Mouse (Mus musculus): ENCODE data around the gene Adamtsl3. TPM values are rescaled to one million over a fixed set of nuclear protein-coding genes. Genes with fewer than 3 reads are reported as not detected.

Adamtsl3 gene
- total RNA-seq (2014; rRNA removed; ENCODE audit: low replicate concordance) (2.0 and 4.1 TPM in 2 replicates), polyA plus RNA-seq (2015; fragmentation: Nextera tagmentation; extraction: Ambion mirVana) (1.00 and 1.0 TPM in 2 replicates)

DNA sequence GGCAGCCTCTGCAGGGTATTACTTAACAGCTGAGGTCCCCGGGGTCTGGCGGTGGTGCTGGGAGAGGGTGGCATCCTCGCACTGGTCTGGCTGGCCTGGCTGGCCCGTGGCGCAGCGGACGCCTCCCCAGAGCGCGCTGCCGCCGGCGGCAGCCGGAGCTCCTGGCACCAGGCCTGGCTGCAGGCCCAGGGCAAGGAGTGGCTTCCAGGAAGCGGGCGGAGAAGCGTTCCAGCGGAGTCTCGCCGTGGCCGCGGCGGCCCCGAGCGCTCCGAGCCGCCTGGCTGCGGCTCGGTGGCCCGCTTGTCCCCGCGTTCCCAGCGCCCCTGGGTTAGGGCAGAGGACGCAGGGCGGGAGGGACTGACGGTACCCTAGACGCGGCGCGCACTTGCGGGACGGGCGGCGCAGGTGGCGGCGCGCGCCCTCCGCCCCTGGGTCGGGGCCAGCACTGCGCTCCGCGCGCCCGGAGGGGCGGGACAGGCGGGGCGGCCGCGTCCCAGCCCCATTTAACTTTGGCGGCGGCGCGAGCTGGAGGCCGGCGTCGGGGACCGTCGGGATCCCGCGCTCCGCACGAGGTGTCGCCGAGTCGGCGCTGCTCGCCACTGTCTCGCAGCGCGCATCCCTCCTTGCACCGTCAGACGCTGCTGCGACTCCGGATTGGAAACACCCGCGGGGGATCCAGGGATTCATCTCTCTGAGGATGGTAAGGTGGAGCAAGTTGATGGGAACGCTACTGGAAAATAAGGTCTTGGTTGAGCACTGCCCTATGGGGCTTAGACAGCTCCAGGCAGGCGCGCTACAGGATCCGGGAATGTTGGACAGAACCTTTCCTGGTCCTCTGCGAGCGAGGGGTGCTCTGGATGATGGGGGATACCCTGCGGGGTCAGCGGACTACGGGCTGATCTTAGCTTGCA lies at the start of gene Adamtsl3:
Gene Adamtsl3 (plus strand): TSS at position 484 of the 911 bp plus-strand sequence.
- no peaks in the 10 kb centered on the region for H3K36me3 ChIP-seq (replicated peaks; ENCODE audit: control insufficient read depth, insufficient read depth, low read length)
- TF ChIP-seq CTCF (IDR thresholded peaks at IDR 0.05; ENCODE audit: low read depth), result no peak
- TF ChIP-seq EP300 (IDR thresholded peaks at IDR 0.05; ENCODE audit: low read depth), result no peak
- H3K27ac ChIP-seq (ENCODE audit: low read depth), result no peak within 1 kb of the TSS
- DNase-seq (ENCODE audit: low spot score), result peak; percentile 34
- H3K4me3 ChIP-seq (ENCODE audit: low read depth, low read length), result peak within 1 kb of the TSS; percentile 57
- ATAC-seq (ENCODE audit: insufficient read depth, low read depth), result peak; percentile 76
- H3K4me2 ChIP-seq (ENCODE audit: low read depth, low read length), result peak within 1 kb of the TSS; percentile 79
- no peaks in the 10 kb centered on the region for H3K9me3 ChIP-seq (replicated peaks; ENCODE audit: control insufficient read depth, low read length)
- H3K9ac ChIP-seq (replicated peaks; ENCODE audit: low read depth, low read length), result peak within 1 kb of the TSS; percentile 53
- WGBS, result 2% methylated on average over 76 of the region's 95 CpGs
- peaks cover 26% of the 10 kb centered on the region for H3K27me3 ChIP-seq (ENCODE audit: control insufficient read depth, insufficient read depth, low read length)
- H3K4me1 ChIP-seq (ENCODE audit: control insufficient read depth, insufficient read depth), result no peaks in the 10 kb centered on the region

DNA sequence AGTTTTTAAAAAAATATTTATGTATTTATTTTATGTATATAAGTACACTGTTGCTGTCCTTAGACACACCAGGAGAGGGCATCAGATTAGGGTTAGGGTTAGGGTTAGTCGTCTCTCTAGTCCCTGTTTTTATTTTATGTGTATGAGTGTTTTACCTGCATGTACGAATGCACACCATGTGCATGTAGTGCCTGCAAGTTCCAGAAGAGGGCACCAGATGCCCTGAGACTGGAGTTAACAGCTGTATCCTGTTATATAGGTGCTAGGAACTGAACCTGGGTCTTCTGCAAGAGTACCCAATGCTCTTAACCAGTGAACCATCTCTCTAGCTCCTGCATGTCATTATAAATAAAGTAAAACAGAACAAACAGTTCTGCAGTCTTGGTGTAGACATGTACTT lies 48.3 kb upstream of the Adamtsl3 start:
- Histone ChIP-seq H3K27ac (ENCODE audit: low read depth) (no peak overlapping the region), H3K9me3 (replicated peaks; ENCODE audit: control insufficient read depth, low read length) (no peaks in the 10 kb centered on the region; the same call in 1 of the 2 replicates), H3K4me1 (ENCODE audit: control insufficient read depth, insufficient read depth) (no peaks in the 10 kb centered on the region), H3K9ac (replicated peaks; ENCODE audit: low read depth, low read length) (no peak overlapping the region), H3K36me3 (replicated peaks; ENCODE audit: control insufficient read depth, insufficient read depth, low read length) (no peaks in the 10 kb centered on the region), H3K4me3 (ENCODE audit: low read depth, low read length) (no peak overlapping the region), H3K4me2 (ENCODE audit: low read depth, low read length) (no peak overlapping the region), H3K27me3 (ENCODE audit: control insufficient read depth, insufficient read depth, low read length) (no peaks in the 10 kb centered on the region)
- 86% methylated on average over 2 of the region's 2 CpGs for WGBS
- no peak for ATAC-seq (ENCODE audit: insufficient read depth, low read depth)
- DNase-seq (ENCODE audit: low spot score), result no peak
- no peak for TF ChIP-seq EP300 (IDR thresholded peaks at IDR 0.05; ENCODE audit: low read depth)
- peak; percentile 14; the same call in 1 of the 2 replicates for TF ChIP-seq CTCF (IDR thresholded peaks at IDR 0.05; ENCODE audit: low read depth)

- Histone ChIP-seq H3K27ac (ENCODE audit: low read depth) (no peak overlapping the region), H3K4me1 (ENCODE audit: control insufficient read depth, insufficient read depth) (no peaks in the 10 kb centered on the region), H3K9me3 (replicated peaks; ENCODE audit: control insufficient read depth, low read length) (no peaks in the 10 kb centered on the region), H3K9ac (replicated peaks; ENCODE audit: low read depth, low read length) (no peak overlapping the region), H3K4me2 (ENCODE audit: low read depth, low read length) (no peak overlapping the region), H3K4me3 (ENCODE audit: low read depth, low read length) (no peak overlapping the region), H3K27me3 (ENCODE audit: control insufficient read depth, insufficient read depth, low read length) (no peaks in the 10 kb centered on the region), H3K36me3 (replicated peaks; ENCODE audit: control insufficient read depth, insufficient read depth, low read length) (no peaks in the 10 kb centered on the region)
- TF ChIP-seq EP300 (IDR thresholded peaks at IDR 0.05; ENCODE audit: low read depth), result no peak
- no peak for TF ChIP-seq CTCF (IDR thresholded peaks at IDR 0.05; ENCODE audit: low read depth)
- 56% methylated on average over 7 of the region's 7 CpGs for WGBS
- DNase-seq (ENCODE audit: low spot score) (no peak), ATAC-seq (ENCODE audit: insufficient read depth, low read depth) (no peak)
Observed at GRCm38 (mm10) chr7:82293441-82293840, 42.1 kb upstream of the Adamtsl3 start.

DNA sequence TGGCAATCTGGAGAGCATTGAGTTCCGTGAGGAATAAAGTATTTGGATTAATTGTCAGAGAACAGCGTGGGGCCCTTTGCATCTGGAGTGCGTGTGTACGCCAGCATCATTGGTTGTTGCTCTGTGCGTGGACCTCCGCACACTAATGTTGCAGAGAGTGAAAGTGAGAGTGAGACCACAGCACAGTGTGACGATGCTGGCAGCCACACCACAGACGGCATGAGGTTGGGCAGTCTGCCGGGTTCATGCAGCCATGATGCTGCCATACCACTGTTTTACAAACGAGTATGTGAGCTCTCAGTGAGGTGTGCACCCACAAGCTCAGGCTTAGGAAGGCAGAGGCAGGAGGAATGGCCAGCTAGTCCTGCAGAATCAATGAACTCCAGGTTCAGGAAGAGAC lies 41.4 kb upstream of the Adamtsl3 start:
- Histone ChIP-seq H3K27me3 (ENCODE audit: control insufficient read depth, insufficient read depth, low read length) (no peaks in the 10 kb centered on the region), H3K9ac (replicated peaks; ENCODE audit: low read depth, low read length) (no peak overlapping the region), H3K27ac (ENCODE audit: low read depth) (no peak overlapping the region), H3K4me3 (ENCODE audit: low read depth, low read length) (no peak overlapping the region), H3K4me2 (ENCODE audit: low read depth, low read length) (no peak overlapping the region), H3K9me3 (replicated peaks; ENCODE audit: control insufficient read depth, low read length) (no peaks in the 10 kb centered on the region), H3K36me3 (replicated peaks; ENCODE audit: control insufficient read depth, insufficient read depth, low read length) (no peaks in the 10 kb centered on the region), H3K4me1 (ENCODE audit: control insufficient read depth, insufficient read depth) (no peaks in the 10 kb centered on the region)
- DNase-seq (ENCODE audit: low spot score), result no peak
- WGBS, result 80% methylated on average over 10 of the region's 10 CpGs
- ATAC-seq (ENCODE audit: insufficient read depth, low read depth), result no peak
- TF ChIP-seq CTCF (IDR thresholded peaks at IDR 0.05; ENCODE audit: low read depth), result no peak
- no peak for TF ChIP-seq EP300 (IDR thresholded peaks at IDR 0.05; ENCODE audit: low read depth)

GRCm38 (mm10) chr7:82294611-82295010 lies 40.9 kb upstream of the Adamtsl3 start:
- no peak overlapping the region for H3K4me3 ChIP-seq (ENCODE audit: low read depth, low read length)
- H3K27ac ChIP-seq (ENCODE audit: low read depth), result no peak overlapping the region
- H3K9me3 ChIP-seq (replicated peaks; ENCODE audit: control insufficient read depth, low read length), result no peaks in the 10 kb centered on the region
- DNase-seq (ENCODE audit: low spot score) (no peak), ATAC-seq (ENCODE audit: insufficient read depth, low read depth) (no peak)
- no peak overlapping the region for H3K4me2 ChIP-seq (ENCODE audit: low read depth, low read length)
- no peak overlapping the region for H3K9ac ChIP-seq (replicated peaks; ENCODE audit: low read depth, low read length)
- 72% methylated on average over 2 of the region's 2 CpGs for WGBS
- TF ChIP-seq EP300 (IDR thresholded peaks at IDR 0.05; ENCODE audit: low read depth) (no peak), CTCF (IDR thresholded peaks at IDR 0.05; ENCODE audit: low read depth) (no peak)
- H3K4me1 ChIP-seq (ENCODE audit: control insufficient read depth, insufficient read depth), result no peaks in the 10 kb centered on the region
- no peaks in the 10 kb centered on the region for H3K36me3 ChIP-seq (replicated peaks; ENCODE audit: control insufficient read depth, insufficient read depth, low read length)
- no peaks in the 10 kb centered on the region for H3K27me3 ChIP-seq (ENCODE audit: control insufficient read depth, insufficient read depth, low read length)
